Mouse (Mus musculus): ENCODE measurements around the gene Glra2.
"Not testable (repeated sequence)": the region's sequence is repeated elsewhere in the genome, so short reads cannot be mapped to it uniquely, and the experiment has no call there.

The Glra2 gene

GRCm38 (mm10) chrX:165326939-165327698 lies at the start of gene Glra2:
Glra2 (minus strand) TSS chrX:165327393.
- peak; percentile 31 to 38 for DNase-seq (ENCODE audit: low spot score in 2 of 2)

- DNase-seq (ENCODE audit: low spot score in 2 of 2), result peak; percentile 28 to 59
Measured at GRCm38 (mm10) chrX:165362798-165363197, 35.6 kb upstream of the Glra2 start.

- DNase-seq (ENCODE audit: low spot score in 2 of 2), result no peak
Measured at GRCm38 (mm10) chrX:165344611-165345010, 17.4 kb upstream of the Glra2 start.

GRCm38 (mm10) chrX:165327699-165328333 lies 623 bp upstream of the Glra2 start:
- peak; percentile 57 to 78 for DNase-seq (ENCODE audit: low spot score in 2 of 2)

- DNase-seq (ENCODE audit: low spot score in 2 of 2), result peak in 1 of 2 experiments; percentile 20
Measured at GRCm38 (mm10) chrX:165193550-165193949, 133.6 kb downstream of the Glra2 start.

- no peak for DNase-seq (ENCODE audit: low spot score in 2 of 2)
Measured at GRCm38 (mm10) chrX:165191170-165191569, 136.0 kb downstream of the Glra2 start.

GRCm38 (mm10) chrX:165182948-165183347 lies 144.2 kb downstream of the Glra2 start:
- DNase-seq (ENCODE audit: low spot score in 2 of 2), result not testable (repeated sequence)

- DNase-seq (ENCODE audit: low spot score in 2 of 2), result no peak
Measured at GRCm38 (mm10) chrX:165156549-165156948, 170.6 kb downstream of the Glra2 start.

GRCm38 (mm10) chrX:165104171-165104570 lies 223.0 kb downstream of the Glra2 start:
- DNase-seq (ENCODE audit: low spot score in 2 of 2), result no peak
